Mouse (Mus musculus) brain, adult 2 months (tissue): ENCODE results near the gene Calm1.

ENCODE experiments used
- DNase-seq: peaks from one replicate; pipeline ENCODE4 v3.0.0; 2011; ENCODE audit warnings: low read depth, low spot score

The Calm1 gene

GRCm38 (mm10) chr12:100223531-100223930 lies 24.3 kb downstream of the Calm1 start:
- no peak for DNase-seq

GRCm38 (mm10) chr12:100225196-100225595 lies 26.0 kb downstream of the Calm1 start:
- peak; percentile 43 for DNase-seq

GRCm38 (mm10) chr12:100226073-100226472 lies 26.8 kb downstream of the Calm1 start:
- DNase-seq, result peak; percentile 78

- DNase-seq, result peak; percentile 58
These were observed 27.4 kb downstream of the Calm1 start for GRCm38 (mm10) chr12:100226621-100227020.

- DNase-seq, result peak; percentile 86
These were observed 28.9 kb downstream of the Calm1 start for GRCm38 (mm10) chr12:100228041-100228725.

GRCm38 (mm10) chr12:100234201-100234600 lies 35.0 kb downstream of the Calm1 start:
- no peak for DNase-seq

GRCm38 (mm10) chr12:100234919-100235318 lies 35.7 kb downstream of the Calm1 start:
- peak; percentile 78 for DNase-seq

- DNase-seq, result no peak
These were observed 36.2 kb downstream of the Calm1 start for GRCm38 (mm10) chr12:100235423-100235822.

- DNase-seq, result peak; percentile 66
These were observed 40.2 kb downstream of the Calm1 start for GRCm38 (mm10) chr12:100239404-100239803.

- peak; percentile 76 for DNase-seq
These were observed 40.6 kb downstream of the Calm1 start for GRCm38 (mm10) chr12:100239807-100240206.

GRCm38 (mm10) chr12:100241911-100242796 lies 42.9 kb downstream of the Calm1 start:
- peak; percentile 99 for DNase-seq

GRCm38 (mm10) chr12:100244580-100244979 lies 45.3 kb downstream of the Calm1 start:
- DNase-seq, result peak; percentile 93

GRCm38 (mm10) chr12:100249170-100249569 lies 49.9 kb downstream of the Calm1 start:
- peak; percentile 56 for DNase-seq

GRCm38 (mm10) chr12:100254471-100254870 lies 55.2 kb downstream of the Calm1 start:
- DNase-seq, result peak; percentile 83

- peak; percentile 80 for DNase-seq
These were observed 56.3 kb downstream of the Calm1 start for GRCm38 (mm10) chr12:100255441-100255949.

- no peak for DNase-seq
These were observed 58.5 kb downstream of the Calm1 start for GRCm38 (mm10) chr12:100257779-100258178.
